Mouse (Mus musculus): Measurements from ENCODE around the gene Chchd4. TPM values are rescaled to one million over a fixed set of nuclear protein-coding genes. Genes with fewer than 3 reads are reported as not detected.

The Chchd4 gene
- polyA plus RNA-seq, 1 experiment = not detected

DNA sequence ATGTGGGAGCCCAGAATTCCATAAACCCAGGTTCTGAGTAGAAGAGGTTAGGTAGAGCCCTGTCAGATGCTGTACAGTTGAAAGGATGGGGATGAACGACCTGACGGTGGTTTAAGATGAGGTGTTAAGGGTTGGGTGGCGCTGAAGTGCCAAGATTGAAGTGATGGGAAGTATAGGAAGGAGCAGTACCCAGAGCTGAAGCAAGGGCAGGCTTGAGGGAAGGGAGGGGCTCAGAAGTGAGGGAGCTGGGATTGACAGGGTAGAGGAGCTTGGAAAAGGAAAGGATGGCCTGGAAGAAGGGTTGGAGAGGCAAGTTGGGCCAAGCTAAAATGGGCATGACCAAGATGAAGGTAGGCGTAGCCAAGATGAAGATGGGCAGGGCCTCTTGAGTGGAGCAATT is 51.7 kb downstream of the Chchd4 start:
- Histone ChIP-seq H3K4me1 (ENCODE audit: control insufficient read depth, insufficient read depth, low read length) (no peaks in the 10 kb centered on the region), H3K27ac (ENCODE audit: insufficient read depth, low read depth, low read length) (no peak overlapping the region), H3K4me3 (ENCODE audit: insufficient read depth, low read depth, low read length) (no peak overlapping the region)
- WGBS = 77% methylated on average over 4 of the region's 4 CpGs
- TF ChIP-seq CTCF (IDR thresholded peaks at IDR 0.05; ENCODE audit: insufficient read depth, low read depth, low read length) (no peak), POLR2A (IDR thresholded peaks at IDR 0.05; ENCODE audit: insufficient read depth, low read depth, low read length) (no peak)

DNA sequence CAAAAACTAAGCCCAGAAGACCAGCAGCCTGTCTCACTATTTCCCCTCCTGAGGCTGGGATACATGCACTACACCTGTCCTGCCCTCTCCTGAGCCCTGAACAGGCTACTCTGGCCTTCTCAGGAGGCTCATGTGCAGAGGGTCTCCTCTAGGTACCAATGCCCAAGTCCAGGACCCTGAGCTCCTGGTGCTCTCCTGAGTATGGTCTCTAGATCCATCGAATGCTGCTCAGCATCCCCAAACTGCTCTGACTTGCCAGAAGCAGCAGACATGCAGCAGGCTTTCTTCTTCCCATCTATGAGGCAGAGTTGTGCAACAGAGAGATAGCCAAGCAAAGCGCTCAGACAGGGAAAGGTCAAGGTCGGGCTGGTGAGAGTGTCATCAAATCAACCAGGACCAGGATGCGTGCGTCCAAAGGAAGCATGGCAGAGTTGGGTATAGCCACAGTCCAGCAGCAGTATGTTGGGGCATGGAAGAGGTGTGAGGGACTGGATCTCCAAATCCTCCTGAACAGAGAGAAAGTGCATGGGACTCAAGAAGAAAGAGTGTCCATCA is 56.0 kb downstream of the Chchd4 start:
- Histone ChIP-seq H3K4me1 (ENCODE audit: control insufficient read depth, insufficient read depth, low read length) (no peaks in the 10 kb centered on the region), H3K4me3 (ENCODE audit: insufficient read depth, low read depth, low read length) (no peak overlapping the region), H3K27ac (ENCODE audit: insufficient read depth, low read depth, low read length) (no peak overlapping the region)
- TF ChIP-seq POLR2A (IDR thresholded peaks at IDR 0.05; ENCODE audit: insufficient read depth, low read depth, low read length) (no peak), CTCF (IDR thresholded peaks at IDR 0.05; ENCODE audit: insufficient read depth, low read depth, low read length) (no peak)
- WGBS = 91% methylated on average over 5 of the region's 5 CpGs

- Histone ChIP-seq H3K4me3 (ENCODE audit: insufficient read depth, low read depth, low read length) (no peak overlapping the region), H3K4me1 (ENCODE audit: control insufficient read depth, insufficient read depth, low read length) (0 out of 2 replicates have a peak, but pooled peaks cover 3% of the 10 kb centered on the region), H3K27ac (ENCODE audit: insufficient read depth, low read depth, low read length) (no peak overlapping the region)
- TF ChIP-seq CTCF (IDR thresholded peaks at IDR 0.05; ENCODE audit: insufficient read depth, low read depth, low read length) (no peak), POLR2A (IDR thresholded peaks at IDR 0.05; ENCODE audit: insufficient read depth, low read depth, low read length) (no peak)
- WGBS = 86% methylated on average over 4 of the region's 4 CpGs
These were observed 57.2 kb downstream of the Chchd4 start for GRCm38 (mm10) chr6:91416146-91416545.

GRCm38 (mm10) chr6:91414890-91415289 is 58.5 kb downstream of the Chchd4 start:
- WGBS = 4% methylated on average over 4 of the region's 4 CpGs
- no peak overlapping the region for H3K27ac ChIP-seq (ENCODE audit: insufficient read depth, low read depth, low read length)
- no peak overlapping the region for H3K4me3 ChIP-seq (ENCODE audit: insufficient read depth, low read depth, low read length)
- H3K4me1 ChIP-seq (ENCODE audit: control insufficient read depth, insufficient read depth, low read length) = peaks cover 15% of the 10 kb centered on the region
- TF ChIP-seq POLR2A (IDR thresholded peaks at IDR 0.05; ENCODE audit: insufficient read depth, low read depth, low read length) (no peak), CTCF (IDR thresholded peaks at IDR 0.05; ENCODE audit: insufficient read depth, low read depth, low read length) (peak; percentile 57)

Other genes starting within 250 kb of the Chchd4 start
- not detected in 2 replicates for gene Wnt7a, start 62.2 kb downstream of the Chchd4 start, polyA plus RNA-seq (2012; ENCODE audit: insufficient read depth, insufficient read length, low replicate concordance, missing spikeins)
- gene Tmem43, start 157 bp upstream of the Chchd4 start, polyA plus RNA-seq (2012; ENCODE audit: insufficient read depth, insufficient read length, low replicate concordance, missing spikeins) = not detected in 2 replicates
- not detected in 2 replicates for gene Xpc, start 42.3 kb upstream of the Chchd4 start, polyA plus RNA-seq (2012; ENCODE audit: insufficient read depth, insufficient read length, low replicate concordance, missing spikeins)
- not detected in 2 replicates for gene Lsm3, start 42.4 kb upstream of the Chchd4 start, polyA plus RNA-seq (2012; ENCODE audit: insufficient read depth, insufficient read length, low replicate concordance, missing spikeins)
- gene Slc6a6, start 210.5 kb upstream of the Chchd4 start, polyA plus RNA-seq (2012; ENCODE audit: insufficient read depth, insufficient read length, low replicate concordance, missing spikeins) = 322 TPM in 1 of 2 replicates, not detected in the other

Measured in olfactory bulb, adult 2 months (tissue).